Mouse (Mus musculus): ENCODE measurements around the gene Slc35f1. TPM values are rescaled to one million over a fixed set of nuclear protein-coding genes. Genes with fewer than 3 reads are reported as not detected.

Gene Slc35f1
- polyA plus RNA-seq, 1 experiment from 2014 or later: 2.1 TPM

DNA sequence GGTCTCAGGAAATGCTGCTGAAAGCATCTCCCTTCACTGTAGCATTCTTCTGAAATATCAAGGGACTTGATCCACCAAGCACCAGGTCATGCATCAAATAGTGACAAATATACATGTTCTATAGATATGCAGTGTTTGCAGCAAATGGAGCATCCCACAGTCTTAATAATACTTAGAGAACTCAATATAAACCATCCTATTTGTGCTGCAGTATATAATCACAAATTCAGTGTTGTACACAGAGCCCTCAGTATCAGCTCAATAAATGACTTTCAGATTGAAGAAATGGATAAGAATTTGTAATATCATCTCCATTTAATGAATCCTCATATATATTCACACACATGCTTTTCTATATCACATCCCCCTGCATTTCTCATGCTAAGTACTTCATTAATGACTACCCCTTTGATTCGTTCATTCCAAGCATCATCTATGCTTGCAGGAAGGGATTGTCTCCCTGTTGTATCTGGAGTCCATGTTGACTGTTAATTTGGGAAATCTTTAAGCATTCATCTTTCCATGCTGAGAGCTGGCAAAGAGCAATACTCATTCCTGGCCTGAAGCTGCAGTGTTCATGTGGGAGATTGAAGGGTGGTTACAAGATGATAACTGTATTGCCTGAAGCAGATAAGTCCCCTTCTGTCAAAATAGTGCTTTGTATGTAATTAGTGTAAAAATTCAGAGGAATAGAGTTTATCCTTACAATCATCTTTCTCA, 249.9 kb downstream of the Slc35f1 start:
- Histone ChIP-seq H3K4me1 (replicated peaks; ENCODE audit: insufficient read depth, low read length) (no peaks in the 10 kb centered on the region), H3K27ac (no peak overlapping the region), H3K4me3 (replicated peaks; ENCODE audit: low read depth, low read length) (no peak overlapping the region), H3K4me2 (ENCODE audit: low read length) (no peak overlapping the region), H3K36me3 (ENCODE audit: insufficient read depth, low read length) (no peaks in the 10 kb centered on the region), H3K9me3 (replicated peaks; ENCODE audit: low read length) (no peaks in the 10 kb centered on the region), H3K9ac (ENCODE audit: low read depth, low read length) (no peak overlapping the region), H3K27me3 (ENCODE audit: insufficient read depth, low read length) (no peaks in the 10 kb centered on the region)
- no peak for TF ChIP-seq CTCF (IDR thresholded peaks at IDR 0.05; ENCODE audit: low read depth)
- 88% methylated on average over 1 of the region's 1 CpGs for WGBS
- ATAC-seq (replicated peaks; ENCODE audit: low FRiP score, low read depth) (no peak), DNase-seq (ENCODE audit: low spot score) (no peak)

DNA sequence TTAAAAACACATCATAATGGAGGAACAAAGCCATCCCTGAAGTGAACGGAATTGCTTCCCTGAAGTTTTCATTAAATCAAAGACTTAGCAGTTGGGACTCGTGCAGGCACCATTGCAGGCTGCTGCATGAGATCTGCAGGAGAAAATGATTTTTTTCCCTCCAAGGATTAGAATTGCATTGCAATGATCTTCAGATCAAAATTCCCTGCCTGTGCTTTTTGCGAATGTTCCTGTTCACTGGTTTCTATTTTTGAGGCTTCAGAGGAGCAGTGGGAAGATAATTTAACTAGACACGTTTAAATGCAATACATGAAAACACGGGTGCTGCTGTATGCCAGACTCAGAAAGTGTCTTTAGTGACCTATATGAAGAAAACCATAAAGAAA, 250.5 kb downstream of the Slc35f1 start:
- no peaks in the 10 kb centered on the region for H3K27me3 ChIP-seq (ENCODE audit: insufficient read depth, low read length)
- no peak overlapping the region for H3K4me2 ChIP-seq (ENCODE audit: low read length)
- no peak overlapping the region for H3K27ac ChIP-seq
- DNase-seq (ENCODE audit: low spot score) (no peak), ATAC-seq (replicated peaks; ENCODE audit: low FRiP score, low read depth) (no peak)
- TF ChIP-seq CTCF (IDR thresholded peaks at IDR 0.05; ENCODE audit: low read depth): no peak
- H3K9me3 ChIP-seq (replicated peaks; ENCODE audit: low read length): no peaks in the 10 kb centered on the region
- no peak overlapping the region for H3K4me3 ChIP-seq (replicated peaks; ENCODE audit: low read depth, low read length)
- no peaks in the 10 kb centered on the region for H3K36me3 ChIP-seq (ENCODE audit: insufficient read depth, low read length)
- WGBS: 79% methylated on average over 5 of the region's 5 CpGs
- H3K9ac ChIP-seq (ENCODE audit: low read depth, low read length): no peak overlapping the region
- no peaks in the 10 kb centered on the region for H3K4me1 ChIP-seq (replicated peaks; ENCODE audit: insufficient read depth, low read length)

DNA sequence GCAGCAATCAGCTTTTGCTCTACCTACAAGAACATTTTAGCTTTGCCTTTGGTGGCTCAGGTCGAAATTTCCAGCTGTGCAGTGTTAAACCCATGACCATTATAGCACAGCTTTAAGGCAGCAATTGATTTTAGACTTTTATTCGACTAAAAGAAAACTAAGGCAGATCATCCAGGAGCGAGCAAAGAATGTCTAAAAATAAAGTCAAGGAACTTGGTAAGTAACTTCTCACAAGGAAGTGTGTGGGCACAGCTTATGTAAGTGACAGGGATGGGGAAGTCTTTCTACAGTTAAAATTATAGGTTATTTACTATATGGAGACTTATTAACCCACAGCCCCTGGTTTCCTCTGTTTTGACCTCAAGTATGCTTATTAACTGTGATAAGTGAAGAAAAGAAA, 262.2 kb downstream of the Slc35f1 start:
- ATAC-seq (replicated peaks; ENCODE audit: low FRiP score, low read depth) (no peak), DNase-seq (ENCODE audit: low spot score) (no peak)
- H3K36me3 ChIP-seq (ENCODE audit: insufficient read depth, low read length): no peaks in the 10 kb centered on the region
- H3K9me3 ChIP-seq (replicated peaks; ENCODE audit: low read length): no peaks in the 10 kb centered on the region
- H3K4me2 ChIP-seq (ENCODE audit: low read length): no peak overlapping the region
- no peak overlapping the region for H3K9ac ChIP-seq (ENCODE audit: low read depth, low read length)
- no peaks in the 10 kb centered on the region for H3K27me3 ChIP-seq (ENCODE audit: insufficient read depth, low read length)
- no peak overlapping the region for H3K27ac ChIP-seq
- H3K4me3 ChIP-seq (replicated peaks; ENCODE audit: low read depth, low read length): no peak overlapping the region
- no peak for TF ChIP-seq CTCF (IDR thresholded peaks at IDR 0.05; ENCODE audit: low read depth)
- H3K4me1 ChIP-seq (replicated peaks; ENCODE audit: insufficient read depth, low read length): no peaks in the 10 kb centered on the region
- WGBS: 79% methylated on average over 3 of the region's 3 CpGs

DNA sequence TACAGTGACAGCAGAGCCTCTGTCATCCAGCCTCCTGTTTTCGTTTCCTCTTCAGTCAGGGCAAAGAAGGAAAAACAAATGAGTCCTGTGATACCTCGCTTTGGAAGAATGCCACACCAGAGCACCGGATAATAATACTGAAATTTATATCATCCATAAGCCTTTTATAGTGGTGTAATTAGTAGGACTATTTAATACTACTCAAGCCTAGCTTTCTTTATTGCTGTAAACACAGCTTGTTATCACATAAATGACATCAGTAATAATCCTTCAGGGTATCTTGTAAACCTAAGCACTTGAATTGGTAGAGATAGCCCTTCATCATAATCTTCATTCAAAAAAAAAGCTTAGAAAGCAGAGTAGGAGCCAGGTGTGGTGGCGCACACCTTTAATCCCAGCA, 266.4 kb downstream of the Slc35f1 start:
- no peak for TF ChIP-seq CTCF (IDR thresholded peaks at IDR 0.05; ENCODE audit: low read depth)

DNA sequence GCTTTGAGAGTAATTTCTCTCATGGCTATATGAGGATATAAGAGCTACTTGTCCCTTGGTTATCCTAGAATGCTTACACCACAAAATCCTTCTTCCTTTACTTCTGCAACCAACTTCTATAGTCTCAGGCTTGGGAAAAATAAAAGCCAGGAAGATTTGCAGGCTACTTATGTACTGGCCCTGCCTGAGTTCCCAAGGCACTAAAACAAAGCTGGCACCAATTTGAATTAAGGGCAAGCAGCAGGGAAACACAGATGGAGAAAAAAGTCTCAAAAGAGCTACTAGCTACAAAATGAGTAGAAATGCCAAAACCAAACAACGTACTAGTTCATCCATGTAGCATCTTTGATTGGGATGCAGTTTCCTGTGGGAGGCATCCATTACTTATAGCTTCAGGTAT, 288.9 kb downstream of the Slc35f1 start:
- Histone ChIP-seq H3K27ac (no peak overlapping the region), H3K9ac (ENCODE audit: low read depth, low read length) (no peak overlapping the region), H3K27me3 (ENCODE audit: insufficient read depth, low read length) (no peaks in the 10 kb centered on the region), H3K4me2 (ENCODE audit: low read length) (no peak overlapping the region), H3K9me3 (replicated peaks; ENCODE audit: low read length) (no peaks in the 10 kb centered on the region), H3K36me3 (ENCODE audit: insufficient read depth, low read length) (no peaks in the 10 kb centered on the region), H3K4me1 (replicated peaks; ENCODE audit: insufficient read depth, low read length) (no peaks in the 10 kb centered on the region), H3K4me3 (replicated peaks; ENCODE audit: low read depth, low read length) (no peak overlapping the region)
- WGBS: 96% methylated on average over 1 of the region's 1 CpGs
- ATAC-seq (replicated peaks; ENCODE audit: low FRiP score, low read depth) (no peak), DNase-seq (ENCODE audit: low spot score) (no peak)
- TF ChIP-seq CTCF (IDR thresholded peaks at IDR 0.05; ENCODE audit: low read depth): no peak

More for the DNA sequence above, 266.4 kb downstream of the Slc35f1 start:
- ATAC-seq (replicated peaks; ENCODE audit: low FRiP score, low read depth) (no peak), DNase-seq (ENCODE audit: low spot score) (no peak)
- H3K4me3 ChIP-seq (replicated peaks; ENCODE audit: low read depth, low read length): no peak overlapping the region
- H3K9me3 ChIP-seq (replicated peaks; ENCODE audit: low read length): no peaks in the 10 kb centered on the region
- H3K27ac ChIP-seq: no peak overlapping the region
- H3K4me1 ChIP-seq (replicated peaks; ENCODE audit: insufficient read depth, low read length): no peaks in the 10 kb centered on the region
- H3K9ac ChIP-seq (ENCODE audit: low read depth, low read length): no peak overlapping the region
- no peaks in the 10 kb centered on the region for H3K27me3 ChIP-seq (ENCODE audit: insufficient read depth, low read length)
- H3K4me2 ChIP-seq (ENCODE audit: low read length): no peak overlapping the region
- 47% methylated on average over 4 of the region's 4 CpGs for WGBS
- no peaks in the 10 kb centered on the region for H3K36me3 ChIP-seq (ENCODE audit: insufficient read depth, low read length)

DNA sequence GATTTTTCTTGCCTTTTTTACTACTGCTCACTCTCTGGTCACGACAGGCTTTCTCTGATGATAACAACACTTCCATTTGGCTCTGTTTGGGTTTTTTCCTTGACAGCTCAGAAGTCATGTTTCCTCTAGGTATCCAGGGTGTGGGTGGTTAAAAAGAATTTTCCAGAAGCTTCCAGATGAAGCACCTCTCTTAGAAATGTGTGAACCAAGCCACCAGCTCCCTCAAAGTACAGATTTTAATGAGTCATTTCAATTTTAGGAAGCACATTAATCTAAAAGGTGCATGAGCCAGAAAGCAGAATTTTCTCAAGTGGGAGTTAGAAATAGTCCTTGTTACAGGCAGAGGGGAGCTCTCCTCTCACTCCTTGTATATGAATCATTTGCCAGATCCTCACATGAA, 292.5 kb downstream of the Slc35f1 start:
- no peak overlapping the region for H3K4me3 ChIP-seq (replicated peaks; ENCODE audit: low read depth, low read length)
- no peaks in the 10 kb centered on the region for H3K36me3 ChIP-seq (ENCODE audit: insufficient read depth, low read length)
- ATAC-seq (replicated peaks; ENCODE audit: low FRiP score, low read depth) (no peak), DNase-seq (ENCODE audit: low spot score) (no peak)
- no peaks in the 10 kb centered on the region for H3K4me1 ChIP-seq (replicated peaks; ENCODE audit: insufficient read depth, low read length)
- H3K9me3 ChIP-seq (replicated peaks; ENCODE audit: low read length): no peaks in the 10 kb centered on the region
- WGBS: 38% methylated on average over 1 of the region's 1 CpGs
- TF ChIP-seq CTCF (IDR thresholded peaks at IDR 0.05; ENCODE audit: low read depth): no peak
- H3K4me2 ChIP-seq (ENCODE audit: low read length): no peak overlapping the region
- no peak overlapping the region for H3K9ac ChIP-seq (ENCODE audit: low read depth, low read length)
- H3K27ac ChIP-seq: no peak overlapping the region
- no peaks in the 10 kb centered on the region for H3K27me3 ChIP-seq (ENCODE audit: insufficient read depth, low read length)

DNA sequence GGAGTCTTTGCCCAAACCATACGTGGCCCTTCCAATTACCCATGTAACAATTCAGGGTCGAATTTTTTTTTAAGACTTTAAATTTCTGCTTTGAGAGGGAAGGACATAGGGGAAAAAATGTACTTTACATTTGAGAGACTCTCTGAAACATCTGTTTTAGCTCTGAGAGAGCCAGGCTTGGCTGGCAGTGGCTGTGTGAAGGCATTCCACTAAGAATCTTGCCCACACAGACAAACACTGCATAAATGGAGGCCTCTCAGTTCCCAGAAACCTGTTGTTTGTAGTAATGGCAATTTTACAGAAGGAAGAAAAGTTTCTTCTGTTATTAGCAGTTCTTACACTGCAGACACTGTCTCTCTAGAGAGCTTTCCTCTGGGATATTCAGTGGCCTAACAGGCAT, 301.9 kb downstream of the Slc35f1 start:
- H3K36me3 ChIP-seq (ENCODE audit: insufficient read depth, low read length): no peaks in the 10 kb centered on the region
- H3K4me3 ChIP-seq (replicated peaks; ENCODE audit: low read depth, low read length): no peak overlapping the region
- H3K27ac ChIP-seq: no peak overlapping the region
- DNase-seq (ENCODE audit: low spot score): no peak
- no peak overlapping the region for H3K9ac ChIP-seq (ENCODE audit: low read depth, low read length)
- WGBS: 65% methylated on average over 2 of the region's 2 CpGs
- H3K27me3 ChIP-seq (ENCODE audit: insufficient read depth, low read length): no peaks in the 10 kb centered on the region
- no peak for ATAC-seq (replicated peaks; ENCODE audit: low FRiP score, low read depth)
- no peaks in the 10 kb centered on the region for H3K4me1 ChIP-seq (replicated peaks; ENCODE audit: insufficient read depth, low read length)
- TF ChIP-seq CTCF (IDR thresholded peaks at IDR 0.05; ENCODE audit: low read depth): no peak
- no peaks in the 10 kb centered on the region for H3K9me3 ChIP-seq (replicated peaks; ENCODE audit: low read length)
- H3K4me2 ChIP-seq (ENCODE audit: low read length): no peak overlapping the region
